ENCODE assay signal across 16 mouse cellular contexts in genomic region chr8:99933159-99933558, GRCm38 (mm10).
"Had no signal": no experiment of that assay in that cellular context is flagged by ENCODE, and none has a peak within 500 bp of the region (broad histone marks: within the 10 kb centered on the region; RNA-seq: fewer than 3 reads in every experiment).

No protein-coding gene starts in this region.

- DNase-seq: retina, postnatal 1 day; right cerebral cortex, adult 18-20 months; right cerebral cortex, postnatal 14 days; right cerebral cortex, postnatal 25 days; right cerebral cortex, postnatal 4 days; spleen, adult 18-20 months; thymus, adult 18-20 months; thymus, adult 2 months; thymus, postnatal 14 days; thymus, postnatal 25 days; thymus, postnatal 36 days; thymus, postnatal 4 days had no signal

- H3K4me3 ChIP-seq: neural tube, embryonic 13.5 days; neural tube, embryonic 15.5 days; stomach, embryonic 15.5 days had no signal

- H3K4me2 ChIP-seq: neural tube, embryonic 13.5 days; neural tube, embryonic 15.5 days; stomach, embryonic 15.5 days had no signal

- H3K36me3 ChIP-seq: neural tube, embryonic 13.5 days; neural tube, embryonic 15.5 days; stomach, embryonic 15.5 days had no signal

- H3K4me1 ChIP-seq: neural tube, embryonic 13.5 days; neural tube, embryonic 15.5 days; stomach, embryonic 15.5 days had no signal

- H3K27ac ChIP-seq: neural tube, embryonic 13.5 days; neural tube, embryonic 15.5 days; stomach, embryonic 15.5 days; stomach, postnatal 0 days had no signal

- H3K27me3 ChIP-seq: neural tube, embryonic 13.5 days; neural tube, embryonic 15.5 days; stomach, embryonic 15.5 days had no signal

- H3K9ac ChIP-seq: neural tube, embryonic 13.5 days; neural tube, embryonic 15.5 days; stomach, embryonic 15.5 days had no signal

- H3K9me3 ChIP-seq: neural tube, embryonic 13.5 days; neural tube, embryonic 15.5 days; stomach, embryonic 15.5 days had no signal
